Mouse (Mus musculus) embryonic fibroblast, embryonic 13.5 days (primary cell): ENCODE results near the gene Gm43552.

Experiments
- CTCF ChIP-seq: IDR thresholded peaks from 2 replicates; pipeline ENCODE4 v1.5.1; 2011; ENCODE audit warnings: mild to moderate bottlenecking, control low read depth, low read length, moderate library complexity, borderline replicate concordance; ENCODE audit not compliant: insufficient read depth
- POLR2A ChIP-seq: IDR thresholded peaks from 2 replicates; pipeline ENCODE4 v1.6.1; 2011; ENCODE audit warnings: low read depth, mild to moderate bottlenecking, control low read depth, low read length, moderate library complexity

DNA sequence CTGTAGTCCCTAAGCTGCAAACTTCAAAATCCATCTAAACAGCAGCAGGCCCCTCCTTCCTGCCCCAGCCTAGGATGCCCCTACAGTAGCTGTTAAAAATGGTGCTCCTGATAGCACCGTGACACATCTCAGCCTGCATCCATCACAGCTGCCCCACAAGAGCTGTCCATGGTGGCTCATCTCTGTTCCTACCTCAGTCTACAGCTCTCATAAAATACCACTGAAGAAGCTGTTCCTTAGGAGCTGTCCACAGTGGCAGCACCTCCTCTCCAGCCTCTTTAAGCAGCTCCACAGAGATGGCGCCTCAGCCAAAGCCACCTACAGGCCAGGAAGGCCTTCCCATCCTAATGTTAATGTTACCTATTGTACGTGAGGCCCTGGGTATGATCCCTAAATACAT lies 25.7 kb downstream of the Gm43552 start:
- no peak for TF ChIP-seq CTCF
- no peak for TF ChIP-seq POLR2A
